Mouse (Mus musculus) brown adipose tissue, adult 24 weeks (tissue): Measurements from ENCODE around the gene Rnf123. TPM values are rescaled to one million over a fixed set of nuclear protein-coding genes. Genes with fewer than 3 reads are reported as not detected.

Experiments used
- H3K27ac ChIP-seq: fragments of 200-500 bp; replicated peaks from 2 replicates; pipeline ENCODE4 v1.5.1; 2012; ENCODE audit warnings: low read depth, mild to moderate bottlenecking, low read length
- H3K4me1 ChIP-seq: fragments of 200-500 bp; 2 replicates; pipeline ENCODE4 v1.6.1; 2012; ENCODE audit warnings: low read length, mixed read lengths; ENCODE audit not compliant: control insufficient read depth, insufficient read depth, insufficient read length
- H3K4me3 ChIP-seq: fragments of 200-500 bp; 2 replicates; pipeline ENCODE4 v1.5.1; 2012; ENCODE audit warnings: low read depth, mild to moderate bottlenecking, low read length, moderate library complexity; ENCODE audit not compliant: insufficient read depth
- polyA plus RNA-seq: library from polyadenylated mRNA; stranded (reverse); fragments of >200 nt; gene quantifications from 2 replicates; pipeline ENCODE4 v1.2.4, GENCODE M21; 2012; ENCODE audit not compliant: missing spikeins, insufficient read depth, insufficient read length

The Rnf123 gene
- polyA plus RNA-seq, 1 experiment: 40.0 TPM

GRCm38 (mm10) chr9:108112719-108113340 is 29.7 kb upstream of the Rnf123 start:
- Histone ChIP-seq H3K27ac (no peak overlapping the region), H3K4me1 (no peaks in the 10 kb centered on the region; the same call in 1 of the 2 replicates), H3K4me3 (no peak overlapping the region)

GRCm38 (mm10) chr9:108111593-108112121 is 28.5 kb upstream of the Rnf123 start:
- no peak overlapping the region for H3K4me3 ChIP-seq
- no peaks in the 10 kb centered on the region; the same call in 1 of the 2 replicates for H3K4me1 ChIP-seq

GRCm38 (mm10) chr9:108111101-108111592 is 28.0 kb upstream of the Rnf123 start:
- Histone ChIP-seq H3K4me1 (no peaks in the 10 kb centered on the region; the same call in 1 of the 2 replicates), H3K27ac (no peak overlapping the region), H3K4me3 (peak overlapping the region; percentile 20)

More at GRCm38 (mm10) chr9:108111593-108112121, 28.5 kb upstream of the Rnf123 start:
- no peak overlapping the region for H3K27ac ChIP-seq

GRCm38 (mm10) chr9:108110160-108110559 is 27.0 kb upstream of the Rnf123 start:
- H3K4me3 ChIP-seq: no peak overlapping the region
- H3K27ac ChIP-seq: no peak overlapping the region
- no peaks in the 10 kb centered on the region; the same call in 1 of the 2 replicates for H3K4me1 ChIP-seq

GRCm38 (mm10) chr9:108107867-108108266 is 24.7 kb upstream of the Rnf123 start:
- Histone ChIP-seq H3K27ac (no peak overlapping the region), H3K4me1 (no peaks in the 10 kb centered on the region; the same call in 1 of the 2 replicates), H3K4me3 (no peak overlapping the region)

- no peak overlapping the region for H3K4me3 ChIP-seq
Measured at GRCm38 (mm10) chr9:108106090-108106489, 22.9 kb upstream of the Rnf123 start.

GRCm38 (mm10) chr9:108105549-108105863 is 22.4 kb upstream of the Rnf123 start:
- Histone ChIP-seq H3K4me3 (no peak overlapping the region), H3K4me1 (no peaks in the 10 kb centered on the region), H3K27ac (no peak overlapping the region)

More at GRCm38 (mm10) chr9:108106090-108106489, 22.9 kb upstream of the Rnf123 start:
- H3K4me1 ChIP-seq: no peaks in the 10 kb centered on the region
- H3K27ac ChIP-seq: no peak overlapping the region

- H3K4me3 ChIP-seq: no peak overlapping the region
- H3K4me1 ChIP-seq: no peaks in the 10 kb centered on the region
- H3K27ac ChIP-seq: no peak overlapping the region
Measured at GRCm38 (mm10) chr9:108104766-108105548, 21.8 kb upstream of the Rnf123 start.

- H3K27ac ChIP-seq: no peak overlapping the region
- H3K4me3 ChIP-seq: no peak overlapping the region
- no peaks in the 10 kb centered on the region for H3K4me1 ChIP-seq
Measured at GRCm38 (mm10) chr9:108099619-108100018, 16.5 kb upstream of the Rnf123 start.

GRCm38 (mm10) chr9:108095949-108096712 is 13.0 kb upstream of the Rnf123 start:
- Histone ChIP-seq H3K4me1 (no peaks in the 10 kb centered on the region; the same call in 1 of the 2 replicates), H3K27ac (no peak overlapping the region), H3K4me3 (no peak overlapping the region)

GRCm38 (mm10) chr9:108095518-108095917 is 12.4 kb upstream of the Rnf123 start:
- no peaks in the 10 kb centered on the region; the same call in 1 of the 2 replicates for H3K4me1 ChIP-seq
- peak overlapping the region; percentile 63; the same call in 1 of the 2 replicates for H3K4me3 ChIP-seq
- no peak overlapping the region for H3K27ac ChIP-seq

- H3K4me1 ChIP-seq: no peaks in the 10 kb centered on the region; the same call in 1 of the 2 replicates
- H3K27ac ChIP-seq: no peak overlapping the region
- H3K4me3 ChIP-seq: peak overlapping the region; percentile 63
Measured at GRCm38 (mm10) chr9:108094998-108095411, 11.9 kb upstream of the Rnf123 start.

GRCm38 (mm10) chr9:108094184-108094941 is 11.2 kb upstream of the Rnf123 start, which contains the start of gene Apeh:
Gene Apeh, minus strand, starts transcription at chr9:108094606.
- H3K4me3 ChIP-seq: peak within 1 kb of the TSS; percentile 80
- H3K4me1 ChIP-seq: no peaks in the 10 kb centered on the region; the same call in 1 of the 2 replicates
- H3K27ac ChIP-seq: peak within 1 kb of the TSS; percentile 58; the same call in 1 of the 2 replicates

GRCm38 (mm10) chr9:108093586-108093985 is 10.4 kb upstream of the Rnf123 start:
- Histone ChIP-seq H3K4me3 (peak overlapping the region; percentile 80), H3K27ac (no peak overlapping the region), H3K4me1 (no peaks in the 10 kb centered on the region; the same call in 1 of the 2 replicates)
